Mouse (Mus musculus) embryo, embryonic 10.5 days (tissue): ENCODE results near the gene Slamf8.

Experiments used
- DNase-seq: peaks from one replicate; pipeline ENCODE4 v3.0.0-alpha.2; 2015; ENCODE audit warnings: low spot score

Gene Slamf8

DNA sequence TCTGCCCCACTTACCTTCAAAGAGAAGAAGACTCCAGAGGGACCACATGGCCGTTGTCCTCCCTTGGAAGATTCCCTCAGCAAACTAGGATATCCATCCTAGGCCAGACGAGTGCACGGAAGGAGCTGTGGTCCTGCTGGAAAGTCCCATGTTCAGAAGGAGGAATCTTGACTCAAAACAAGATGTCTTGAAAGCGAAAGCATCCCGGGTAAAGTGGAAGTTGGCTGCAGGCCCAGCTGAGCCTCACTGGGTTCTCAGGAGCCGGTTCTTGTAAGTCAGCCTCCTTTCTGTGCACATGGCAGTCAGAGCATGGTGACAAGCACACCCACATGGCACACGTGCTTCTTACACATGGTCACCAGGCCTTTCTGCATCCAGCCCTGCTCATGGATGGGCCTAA is at the start of gene Slamf8:
Slamf8 (minus strand) TSS at position 184 of the 400 bp plus-strand sequence.
- DNase-seq = no peak

DNA sequence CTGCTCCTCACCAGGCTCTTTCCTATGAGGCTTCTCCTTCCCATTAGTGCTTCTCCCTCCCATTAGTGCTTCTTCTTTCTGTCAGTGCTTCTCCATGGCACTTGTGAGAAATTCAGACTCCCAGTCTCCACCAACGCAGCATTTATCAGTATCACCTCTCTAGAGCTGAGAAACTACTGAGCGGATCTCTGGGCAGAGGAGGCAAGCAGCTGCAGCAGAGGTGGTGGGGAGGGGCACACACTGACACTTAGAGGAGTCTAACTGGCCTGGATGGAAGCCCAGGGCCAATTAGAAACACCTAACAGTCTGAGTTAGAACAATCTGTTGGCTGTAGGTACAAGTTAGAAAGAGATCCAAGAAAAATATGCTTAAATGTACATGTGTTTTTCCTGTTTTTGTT is 48.4 kb upstream of the Slamf8 start:
- DNase-seq = no peak

DNA sequence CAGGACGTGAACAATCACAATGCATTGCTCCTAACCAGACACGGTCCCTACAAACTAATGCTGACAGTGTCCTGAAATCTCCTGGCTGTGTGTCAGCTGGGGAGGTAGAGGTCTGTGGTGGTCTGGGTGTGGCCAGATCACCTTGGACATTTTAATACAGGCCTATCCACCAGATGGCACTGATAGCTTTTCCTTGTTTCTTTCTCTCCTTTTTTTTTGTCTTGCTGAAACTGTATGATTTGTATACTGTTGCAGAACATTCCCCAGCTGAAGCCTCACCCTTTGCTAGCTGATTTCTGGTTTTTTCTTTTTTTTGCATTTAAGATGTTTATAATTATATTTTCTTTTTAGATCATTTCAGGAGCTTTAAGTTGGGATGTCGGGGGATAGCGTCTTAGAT is 47.4 kb upstream of the Slamf8 start:
- DNase-seq = no peak

DNA sequence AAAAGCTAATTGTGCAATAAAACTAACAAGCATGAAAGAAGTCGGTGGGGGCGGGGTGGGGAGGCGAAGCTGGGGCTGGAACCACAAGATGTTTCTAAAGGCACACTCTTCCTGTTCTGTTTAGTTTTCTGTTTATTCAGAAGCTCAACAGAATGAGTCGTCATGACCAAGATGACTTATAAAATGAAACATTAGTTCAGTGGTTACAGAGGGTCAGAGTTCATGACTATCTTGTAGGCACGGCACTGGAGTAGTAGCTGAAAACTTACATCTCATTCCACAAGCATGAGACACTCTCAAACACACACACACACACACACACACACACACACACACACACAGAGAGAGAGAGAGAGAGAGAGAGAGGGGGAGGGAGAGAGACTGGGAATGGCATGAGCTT is 45.9 kb upstream of the Slamf8 start:
- no peak for DNase-seq

DNA sequence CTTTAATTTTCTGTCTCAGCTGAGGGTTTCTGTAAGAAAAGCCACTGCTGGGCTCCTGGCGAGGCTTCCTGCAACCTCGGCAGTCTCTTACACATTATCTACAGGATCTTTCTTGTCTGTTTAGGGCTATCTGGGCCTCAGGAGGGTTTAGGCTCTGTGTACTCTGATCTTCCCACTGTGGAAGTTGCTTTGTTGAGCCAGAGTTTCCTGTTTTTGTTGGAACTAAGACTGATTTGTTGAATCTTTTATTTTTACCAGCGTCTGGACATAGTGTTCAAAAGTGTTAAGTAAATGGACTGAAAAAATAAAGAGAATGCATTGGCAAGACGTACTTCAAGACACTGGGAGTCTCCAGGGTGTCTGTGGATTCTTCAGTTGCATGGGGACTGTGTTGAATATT is 44.9 kb upstream of the Slamf8 start:
- no peak for DNase-seq

DNA sequence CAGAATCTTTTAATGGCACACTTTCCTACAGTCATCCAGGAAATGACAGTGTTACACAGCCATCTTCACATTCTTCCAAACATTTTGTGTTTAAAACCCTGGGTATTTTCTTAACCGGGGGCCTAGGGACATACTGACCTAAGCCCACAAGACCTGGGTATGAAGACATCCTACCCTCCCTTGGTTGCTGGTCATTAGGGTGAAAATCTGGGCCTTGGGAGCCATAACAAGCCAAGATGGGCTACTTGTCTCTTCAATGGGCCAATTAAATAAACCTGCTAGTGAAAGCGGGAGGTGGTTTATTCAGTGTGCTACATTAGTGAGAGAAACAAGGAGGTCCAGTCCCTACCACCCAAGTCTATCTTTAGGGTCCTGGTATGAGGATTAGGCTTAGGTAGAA is 43.8 kb upstream of the Slamf8 start:
- DNase-seq = no peak

DNA sequence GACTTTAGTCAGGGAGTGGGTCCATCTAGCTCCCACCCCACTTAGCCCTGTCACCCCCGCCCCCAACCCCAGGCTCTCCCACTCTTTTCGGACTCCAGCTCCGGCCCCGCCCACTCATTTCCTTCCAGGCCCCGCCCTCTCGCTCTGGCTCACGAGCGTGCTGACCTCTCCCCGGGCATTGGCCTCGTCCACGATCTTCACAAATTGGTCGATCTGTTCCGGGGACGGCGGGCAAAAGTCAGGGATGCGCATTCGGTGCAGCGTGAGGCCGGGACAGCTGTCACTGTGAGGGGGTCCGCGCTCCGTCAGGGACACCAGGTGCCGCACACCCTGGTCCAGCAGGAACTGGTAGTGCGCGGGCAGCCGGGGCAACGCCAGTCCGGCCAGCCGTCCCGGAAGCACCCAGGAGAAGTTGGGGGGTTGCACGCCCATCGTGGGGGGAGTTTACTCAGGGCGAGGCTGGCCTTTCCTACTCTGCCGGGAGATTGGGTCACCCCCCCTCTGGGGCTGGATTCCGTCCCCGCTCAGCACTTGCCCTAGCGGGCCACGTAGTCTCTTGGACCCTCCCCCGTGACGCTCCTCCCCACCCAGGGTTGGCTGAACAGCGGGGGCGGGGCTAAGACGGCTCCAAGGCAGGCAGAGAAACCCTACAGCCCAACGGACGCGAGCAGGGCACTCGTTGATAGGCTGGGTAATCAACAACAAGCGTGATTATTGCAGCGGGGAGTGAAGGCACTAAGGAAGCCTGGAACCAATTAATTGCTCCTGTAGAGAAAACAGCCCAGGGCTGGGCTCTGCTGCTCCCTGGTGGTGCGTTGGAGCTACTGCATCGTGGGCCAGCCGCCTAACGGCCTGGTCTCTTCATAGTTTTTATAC is 42.3 kb upstream of the Slamf8 start, which contains the start of gene Dusp23:
Dusp23 (minus strand) TSS at position 512 of the 876 bp plus-strand sequence.
- DNase-seq = peak; percentile 98

DNA sequence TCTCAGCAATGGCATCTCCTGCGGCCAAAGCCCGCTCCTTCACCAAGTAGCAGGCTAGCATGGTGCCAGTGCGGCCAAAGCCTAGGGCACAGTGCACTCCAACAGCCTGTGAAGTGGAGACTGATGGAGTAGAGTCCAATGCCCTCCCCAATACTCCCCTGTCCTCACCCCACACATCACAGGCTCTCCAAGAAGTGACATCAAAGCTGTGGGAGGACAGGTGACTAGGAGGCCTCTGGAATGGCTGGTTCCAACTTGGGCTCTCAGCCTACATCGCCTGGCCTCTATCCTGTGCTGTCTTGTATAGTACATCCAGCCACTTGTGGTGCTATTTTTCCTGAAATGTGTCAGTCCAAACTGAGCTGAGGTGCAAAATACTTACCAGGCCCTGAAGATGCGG is 41.4 kb upstream of the Slamf8 start:
- DNase-seq = no peak

DNA sequence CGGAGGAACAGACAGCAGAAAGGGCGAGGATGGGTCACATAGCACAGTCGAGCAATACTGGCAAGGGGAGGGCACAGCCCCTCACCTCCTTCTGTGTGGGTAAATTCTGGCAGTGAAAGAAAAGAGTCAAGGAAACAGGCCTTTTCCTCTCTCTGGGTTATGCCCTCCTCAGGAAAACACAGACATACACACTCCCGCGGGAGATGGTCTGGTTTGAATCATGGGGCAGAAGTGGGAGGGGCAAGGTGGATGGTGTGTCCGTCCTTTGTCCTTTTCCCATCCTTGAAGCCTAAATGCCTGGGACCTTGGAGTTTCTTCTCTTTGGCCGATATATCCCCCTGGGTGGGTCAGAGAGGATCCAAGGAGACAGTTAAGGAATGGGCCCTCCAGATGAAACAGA is 39.5 kb upstream of the Slamf8 start:
- DNase-seq = peak; percentile 69

DNA sequence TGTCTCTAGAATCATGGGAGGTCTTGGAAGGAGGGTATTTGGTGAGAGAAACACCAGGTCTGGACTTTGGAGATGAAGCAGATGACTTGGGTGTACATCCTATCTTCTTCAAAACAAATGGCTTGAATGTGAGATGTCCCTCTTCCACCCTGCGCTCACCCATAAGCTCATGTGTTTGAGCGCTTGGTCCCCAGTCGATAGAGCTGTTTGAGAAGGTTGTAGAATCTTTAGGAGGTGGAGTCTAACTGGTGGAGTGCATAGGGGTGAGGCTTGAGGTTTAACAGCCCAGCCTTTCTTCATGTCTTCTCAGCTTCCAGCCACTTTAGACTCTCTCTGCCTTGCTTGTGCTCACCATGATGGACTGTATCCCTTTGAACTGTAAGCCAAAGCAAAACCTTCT is 35.9 kb upstream of the Slamf8 start:
- DNase-seq = no peak

DNA sequence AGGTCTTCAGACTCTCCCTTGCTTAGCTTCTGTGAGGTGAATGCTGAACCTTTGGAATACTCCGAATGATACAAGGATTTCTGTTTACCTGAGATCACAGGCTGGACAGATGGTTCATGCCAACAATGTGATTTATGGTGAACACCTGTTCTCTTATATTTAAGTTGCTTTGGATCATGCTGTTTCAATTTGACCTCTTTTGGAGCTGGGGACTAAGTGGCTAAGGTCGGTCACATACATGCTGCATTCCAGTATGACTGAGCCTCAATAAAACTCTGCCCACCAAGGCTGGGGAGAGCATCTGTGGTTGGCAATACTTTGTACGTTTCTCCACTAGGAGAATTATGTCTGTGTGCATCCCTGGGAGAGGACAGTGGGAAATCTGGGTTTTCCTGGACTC is 33.7 kb upstream of the Slamf8 start:
- DNase-seq = no peak

DNA sequence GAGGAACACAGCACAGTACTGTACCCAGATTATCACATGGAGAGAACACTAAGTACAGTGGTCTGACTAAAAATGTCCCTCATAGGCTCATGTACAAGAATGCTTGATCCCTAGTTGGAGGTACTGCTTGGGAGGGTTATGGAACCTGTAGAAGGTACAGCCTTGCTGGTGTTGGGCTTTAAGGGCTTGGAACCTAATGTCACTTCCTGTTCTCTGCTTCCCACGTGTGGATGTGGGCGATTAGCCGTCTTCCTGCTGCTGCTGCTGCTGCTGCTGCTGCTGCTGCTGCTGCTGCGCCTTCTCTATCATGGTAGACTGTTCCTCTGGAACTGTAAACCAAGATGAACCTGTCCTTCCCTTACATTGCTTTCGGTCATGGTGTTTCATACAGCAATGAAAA is 33.2 kb upstream of the Slamf8 start:
- no peak for DNase-seq

DNA sequence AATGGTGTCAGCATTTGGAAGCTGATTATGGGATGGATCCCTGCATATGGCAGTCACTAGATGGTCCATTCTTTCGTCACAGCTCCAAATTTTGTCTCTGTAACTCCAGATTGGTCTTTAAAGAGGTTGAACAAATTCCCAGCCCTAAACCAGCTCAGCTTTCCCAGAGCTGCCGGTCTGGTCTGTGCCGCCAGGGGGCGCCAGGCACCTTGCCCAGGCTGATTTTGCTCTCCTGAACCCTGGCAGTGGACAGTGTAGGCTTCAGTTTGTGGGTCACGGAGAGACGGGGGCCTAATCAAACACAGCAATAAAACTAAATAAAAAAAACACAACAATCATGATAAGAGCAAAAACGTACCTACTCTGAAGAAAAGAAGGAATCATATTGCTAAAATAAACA is 28.9 kb upstream of the Slamf8 start:
- DNase-seq = peak; percentile 76

DNA sequence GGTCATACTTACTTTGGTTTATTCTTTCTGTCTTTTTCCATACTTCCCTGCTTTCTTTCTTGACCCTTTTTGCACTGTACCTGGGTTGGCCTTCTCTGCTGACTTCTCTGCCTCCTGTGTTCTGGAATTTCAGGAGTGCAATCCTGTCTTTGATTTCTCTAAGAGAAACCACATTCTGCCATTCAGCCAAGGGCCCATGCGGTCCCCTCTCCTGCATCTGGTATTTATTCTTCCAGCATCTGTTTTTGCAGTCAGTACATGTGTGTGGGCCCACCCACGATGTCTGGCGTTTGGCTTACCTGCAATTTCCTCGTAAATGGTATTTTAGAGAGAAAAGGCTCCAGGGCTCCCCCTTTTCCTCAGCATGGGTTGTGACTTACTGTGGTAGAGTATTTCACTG is 27.8 kb upstream of the Slamf8 start:
- DNase-seq = peak; percentile 62

DNA sequence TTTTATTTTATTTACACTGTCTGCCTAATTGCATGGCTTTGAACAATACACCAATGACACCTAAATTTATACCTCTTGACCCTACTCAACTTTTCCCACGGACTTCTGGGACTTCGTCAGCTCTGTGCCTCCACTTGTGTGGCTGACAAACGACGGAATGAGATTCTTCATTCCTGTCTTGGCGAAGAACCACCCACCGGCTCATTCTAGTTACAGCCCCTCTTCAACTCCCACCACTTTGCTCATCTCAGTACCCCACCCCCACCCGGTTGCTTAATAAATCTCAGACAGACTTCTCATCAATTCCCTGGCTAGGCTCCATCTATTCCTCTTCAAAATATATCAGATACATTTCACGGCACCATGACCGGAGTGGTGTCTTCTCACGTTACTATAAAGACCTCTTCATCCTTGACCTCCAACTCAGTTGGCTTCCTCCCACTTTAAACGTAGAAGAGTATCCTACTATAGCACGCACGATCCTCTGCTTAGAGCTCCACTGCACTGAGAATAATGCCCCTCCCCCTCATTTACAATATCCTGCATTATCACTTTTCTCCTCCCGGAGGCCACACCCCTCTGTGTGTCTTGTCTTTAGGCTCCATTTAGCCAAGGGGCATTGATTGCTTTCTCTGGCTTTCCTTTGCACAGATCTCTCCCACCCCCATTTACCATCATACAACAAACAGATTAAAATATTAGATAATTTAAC is 27.2 kb upstream of the Slamf8 start:
- DNase-seq = peak; percentile 69

DNA sequence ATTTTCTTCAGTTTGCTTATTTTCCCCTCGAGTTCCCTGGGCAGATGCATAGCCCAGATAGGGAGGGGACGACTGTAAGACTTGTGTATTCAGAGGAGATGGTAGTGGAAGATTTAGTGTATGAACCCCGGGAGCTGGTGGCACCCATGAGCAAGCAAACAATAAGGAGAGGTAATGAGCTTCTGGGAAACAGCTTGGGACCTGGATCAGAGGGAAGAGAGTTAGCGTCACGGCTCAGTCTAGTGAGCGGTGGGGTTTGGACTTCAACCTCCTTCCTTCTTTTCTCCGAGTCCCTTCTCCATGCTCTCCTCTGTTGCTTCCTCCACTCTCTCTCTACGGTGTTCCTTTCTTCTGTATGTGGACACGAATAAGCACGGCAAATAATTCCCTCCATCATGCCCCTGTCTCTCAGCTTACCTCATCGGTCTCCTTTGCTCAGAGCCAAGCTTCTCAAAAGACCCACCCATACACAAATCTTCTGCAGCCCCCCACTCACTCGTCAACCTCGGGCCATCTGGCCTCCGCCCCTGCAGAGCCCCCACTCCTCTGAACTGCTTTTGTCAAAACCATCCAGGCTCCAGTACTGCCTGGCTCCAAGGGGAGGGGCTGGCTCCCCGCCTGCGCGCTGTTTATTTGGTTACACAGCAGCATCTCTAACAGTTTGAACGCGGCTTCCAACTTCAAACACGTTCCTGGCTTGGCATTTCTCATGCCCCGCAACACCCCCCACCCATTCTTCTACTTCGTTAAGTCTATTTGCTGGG is 26.4 kb upstream of the Slamf8 start:
- peak; percentile 74 for DNase-seq

DNA sequence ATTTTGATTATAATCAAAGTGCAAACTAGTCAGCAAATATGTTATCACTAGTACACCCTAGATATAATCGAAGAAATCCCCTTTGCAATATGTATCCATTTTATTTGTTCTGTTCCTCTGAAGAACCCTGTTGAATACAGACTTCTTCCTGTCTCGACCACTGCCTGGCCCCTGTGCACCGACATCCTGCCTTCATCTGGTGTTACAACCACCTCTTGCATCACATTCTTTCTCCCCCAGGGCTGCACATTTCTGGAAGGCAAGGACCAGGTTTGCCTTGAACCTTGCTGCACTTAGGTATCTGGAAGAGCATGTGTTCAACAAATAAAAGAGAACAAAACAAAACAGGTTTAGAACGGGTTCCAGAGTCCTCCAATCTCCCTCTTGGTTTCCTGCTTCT is 25.0 kb upstream of the Slamf8 start:
- DNase-seq = no peak

DNA sequence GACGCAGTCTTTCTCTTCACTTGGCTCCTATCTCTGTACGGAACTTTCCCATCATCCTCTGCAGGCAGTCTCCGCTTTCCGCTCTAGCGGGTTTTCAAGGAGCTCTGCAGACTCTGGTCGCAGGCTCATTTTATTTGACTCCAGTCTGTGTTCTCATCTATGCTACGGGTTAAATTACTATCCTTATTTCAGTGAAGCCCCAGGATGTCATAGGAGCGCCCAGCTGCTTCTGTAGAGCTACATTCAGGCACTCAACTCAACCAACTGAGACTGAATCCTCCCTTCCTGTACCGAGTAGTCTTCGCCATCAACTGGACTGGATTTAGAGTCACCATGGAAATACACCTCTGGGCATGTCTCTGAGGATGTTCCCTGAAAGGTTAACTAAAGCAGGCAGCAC is 24.3 kb upstream of the Slamf8 start:
- DNase-seq = no peak

DNA sequence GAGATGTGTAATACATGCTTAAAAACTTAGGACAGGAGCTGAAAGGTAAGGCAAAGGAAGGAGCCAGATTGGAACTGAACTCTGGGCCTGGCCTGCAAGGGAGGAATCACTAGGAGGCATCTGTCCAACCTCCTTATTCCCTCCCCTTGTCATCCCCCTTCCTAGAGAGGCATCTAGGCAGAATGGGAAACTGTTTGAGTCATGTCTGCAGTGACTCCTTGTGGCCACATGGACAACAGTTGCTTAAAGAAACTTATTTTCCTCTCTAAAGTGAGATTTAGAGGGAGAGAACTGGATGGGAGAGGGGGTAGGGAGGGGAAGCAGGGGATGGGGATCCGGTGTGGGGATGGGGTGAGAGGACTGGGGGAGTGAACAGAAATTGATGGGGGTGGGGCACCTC is 22.4 kb upstream of the Slamf8 start:
- DNase-seq = no peak

DNA sequence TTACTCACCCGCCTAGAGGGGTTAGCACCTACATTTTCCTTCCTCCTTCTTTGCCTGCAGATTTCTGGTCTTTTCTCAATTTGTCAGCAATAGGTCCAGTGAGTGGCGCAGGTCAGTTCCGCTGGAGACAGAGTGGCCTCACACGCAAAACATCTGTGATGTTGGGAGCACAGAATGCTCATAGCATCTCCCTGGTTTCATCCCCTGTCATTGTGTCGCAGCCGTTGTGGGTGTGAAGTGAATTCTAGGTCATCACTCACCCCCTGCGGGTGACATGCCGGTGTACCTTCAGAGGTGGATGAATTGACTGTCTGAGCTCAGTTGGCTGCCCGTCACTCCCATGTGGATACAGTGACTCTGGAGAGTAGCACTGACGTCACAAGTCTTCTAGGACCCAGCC is 20.9 kb upstream of the Slamf8 start:
- DNase-seq = no peak

DNA sequence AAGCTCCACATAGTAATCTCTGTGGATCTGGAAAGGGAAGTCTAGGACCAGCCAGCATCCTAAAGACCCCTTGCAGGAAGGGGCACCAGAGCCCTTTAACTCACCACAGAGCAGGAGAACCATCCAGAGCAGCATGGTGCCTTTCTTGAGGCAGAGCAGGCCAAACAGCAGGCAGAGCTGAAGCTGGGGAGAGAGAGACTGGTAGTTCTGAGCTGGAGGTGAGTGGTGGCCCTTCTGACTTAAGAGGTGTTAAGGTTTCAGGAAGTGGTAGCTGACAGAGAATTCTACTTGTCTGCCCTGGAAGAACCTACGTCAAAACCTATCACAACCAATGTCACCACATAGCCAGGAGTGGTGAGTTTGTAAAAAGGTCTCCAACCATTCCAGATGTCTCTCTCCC is 12.0 kb upstream of the Slamf8 start, which contains the start of gene Fcrl6:
Fcrl6 (minus strand) TSS at position 226 of the 400 bp plus-strand sequence.
- DNase-seq = no peak

DNA sequence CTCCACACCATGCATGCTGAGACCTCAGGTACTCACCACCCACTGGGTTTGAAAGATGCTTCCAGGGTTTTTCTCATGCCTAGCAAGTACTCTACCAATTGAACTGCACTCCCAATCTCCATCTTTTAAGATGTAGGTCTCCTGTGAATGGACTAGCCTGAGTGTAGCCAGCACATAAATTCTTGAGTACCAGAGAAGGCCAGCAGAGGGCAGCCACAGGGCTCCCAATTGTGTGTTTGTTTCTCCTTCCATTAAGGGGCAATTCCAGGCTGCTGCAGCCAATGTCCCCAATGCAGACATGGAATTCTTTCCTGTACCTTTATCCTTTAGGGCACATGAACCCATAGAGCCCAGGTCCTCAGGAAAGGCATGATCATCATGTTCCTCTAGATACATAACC is 4.1 kb upstream of the Slamf8 start:
- peak; percentile 83 for DNase-seq

DNA sequence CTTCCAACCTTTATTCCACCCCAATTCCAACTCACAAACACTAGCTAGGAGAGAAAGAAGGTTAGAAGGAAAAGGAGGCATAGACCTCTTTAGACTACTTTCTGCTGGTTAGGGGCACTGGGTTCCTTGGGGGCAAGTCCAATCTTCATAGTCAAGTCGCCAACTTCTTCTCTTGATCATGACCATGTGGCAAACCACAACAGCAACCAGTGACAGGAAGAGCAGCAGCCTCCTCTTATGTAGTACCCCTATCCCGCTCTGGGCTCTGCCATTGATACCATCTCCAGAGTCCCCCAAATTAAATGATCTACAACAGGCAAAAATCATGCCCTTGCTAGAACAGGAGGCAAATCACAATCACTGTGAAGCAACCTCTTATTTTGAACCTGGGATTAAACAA is 3.6 kb upstream of the Slamf8 start:
- DNase-seq = no peak
